Mouse (Mus musculus) ES-CJ7 (cell line): Measurements from ENCODE around the gene Tmem151a.

Experiments
- DNase-seq: peaks from one replicate; pipeline ENCODE4 v3.0.0; 2011; ENCODE audit warnings: low read depth, low spot score

The Tmem151a gene

GRCm38 (mm10) chr19:5048138-5049056 lies 36.9 kb downstream of the Tmem151a start:
- DNase-seq: no peak

GRCm38 (mm10) chr19:5045531-5045930 lies 39.8 kb downstream of the Tmem151a start:
- DNase-seq: no peak

GRCm38 (mm10) chr19:5041588-5041987 lies 43.7 kb downstream of the Tmem151a start:
- no peak for DNase-seq

GRCm38 (mm10) chr19:5040862-5041523 lies 44.3 kb downstream of the Tmem151a start, which contains the start of gene Brms1:
TSS of gene Brms1 (plus strand) at chr19:5041354.
- DNase-seq: peak; percentile 94

- no peak for DNase-seq
These were observed 45.8 kb downstream of the Tmem151a start for GRCm38 (mm10) chr19:5039301-5040114.

GRCm38 (mm10) chr19:5038709-5039156 lies 46.6 kb downstream of the Tmem151a start, which contains the start of the genes B4gat1 and AC124502.3:
TSS of gene B4gat1 (plus strand) at chr19:5038826.
TSS of gene AC124502.3 (plus strand) at chr19:5038891.
- DNase-seq: peak; percentile 87

- DNase-seq: peak; percentile 85
These were observed 47.4 kb downstream of the Tmem151a start for GRCm38 (mm10) chr19:5037678-5038571.

GRCm38 (mm10) chr19:5036577-5036976 lies 48.8 kb downstream of the Tmem151a start:
- DNase-seq: no peak

GRCm38 (mm10) chr19:5032686-5033085 lies 52.6 kb downstream of the Tmem151a start:
- DNase-seq: no peak

GRCm38 (mm10) chr19:5026111-5026510 lies 59.2 kb downstream of the Tmem151a start:
- DNase-seq: no peak

- DNase-seq: peak; percentile 95
These were observed 61.5 kb downstream of the Tmem151a start, which contains the start of gene Slc29a2 for GRCm38 (mm10) chr19:5023621-5024479. TSS of gene Slc29a2 (plus strand) at chr19:5023860.

- no peak for DNase-seq
These were observed 63.9 kb downstream of the Tmem151a start for GRCm38 (mm10) chr19:5021416-5021815.
